In the genomic region with DNA sequence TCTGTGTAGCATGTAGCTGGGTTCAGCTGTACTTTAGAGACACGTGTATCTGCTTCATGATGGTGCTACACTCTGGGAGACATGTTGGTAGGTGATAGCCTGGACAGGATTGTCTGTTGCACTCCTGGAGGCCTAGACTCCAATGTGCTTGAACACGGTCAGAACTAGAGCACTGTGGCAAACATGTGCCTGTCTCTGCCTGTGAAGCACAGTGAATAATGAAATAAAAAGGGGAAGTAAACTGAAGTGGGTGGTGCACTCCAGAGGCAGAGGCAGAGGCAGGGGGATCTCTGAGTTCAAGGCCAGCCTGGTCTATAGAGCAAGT, we compare ENCODE assay signal across 23 mouse cellular contexts. TPM values are rescaled to one million over a fixed set of nuclear protein-coding genes. Genes with fewer than 3 reads are reported as not detected.
DNase-seq lines count a peak whose midpoint lies in the region; ATAC-seq and TF ChIP-seq lines count a peak whose summit lies in the region.
"Had no signal": no experiment of that assay in that cellular context is flagged by ENCODE, and none has a peak within 500 bp of the region (broad histone marks: within the 10 kb centered on the region; RNA-seq: fewer than 3 reads in every experiment).

No protein-coding gene starts in this region.

- H3K4me3 ChIP-seq in embryonic facial prominence, embryonic 14.5 days (ENCODE audit: low read depth, low read length), result no peak overlapping the region
- no peak overlapping the region for H3K4me3 ChIP-seq in embryonic facial prominence, embryonic 10.5 days
- peak overlapping the region; percentile 92; the same call in 1 of the 2 replicates for H3K4me3 ChIP-seq in thymus, adult 2 months (ENCODE audit: control insufficient read depth, insufficient read depth, low read length)
- H3K4me3 ChIP-seq: hindbrain, embryonic 15.5 days; layer of hippocampus, adult 2 months; midbrain, embryonic 12.5 days; neural tube, embryonic 12.5 days had no signal

- H3K4me1 ChIP-seq in embryonic facial prominence, embryonic 14.5 days (ENCODE audit: control insufficient read depth, insufficient read depth, low read length), result no peaks in the 10 kb centered on the region
- no peaks in the 10 kb centered on the region for H3K4me1 ChIP-seq in embryonic facial prominence, embryonic 10.5 days
- peaks cover 9% of the 10 kb centered on the region for H3K4me1 ChIP-seq in thymus, adult 2 months (replicated peaks; ENCODE audit: control insufficient read depth, insufficient read depth, low read length)
- H3K4me1 ChIP-seq: hindbrain, embryonic 15.5 days; liver, embryonic 12.5 days; midbrain, embryonic 12.5 days; neural tube, embryonic 12.5 days had no signal

- H3K27me3 ChIP-seq in embryonic facial prominence, embryonic 14.5 days (replicated peaks; ENCODE audit: control insufficient read depth, insufficient read depth, low read length), result no peaks in the 10 kb centered on the region
- H3K27me3 ChIP-seq in embryonic facial prominence, embryonic 10.5 days (replicated peaks; ENCODE audit: low read depth, poor library complexity, severe bottlenecking), result no peaks in the 10 kb centered on the region
- H3K27me3 ChIP-seq in thymus, adult 2 months (ENCODE audit: control insufficient read depth, insufficient read depth, low read length), result no peaks in the 10 kb centered on the region
- H3K27me3 ChIP-seq: hindbrain, embryonic 15.5 days; liver, embryonic 12.5 days; midbrain, embryonic 12.5 days; neural tube, embryonic 12.5 days had no signal

- ATAC-seq in embryonic facial prominence, embryonic 14.5 days (ENCODE audit: low read depth), result no peak
- peak; percentile 41 for ATAC-seq in megakaryocyte-erythroid progenitor cell, adult 5-6 weeks (replicated peaks; ENCODE audit: low FRiP score, low TSS enrichment, poor library complexity, severe bottlenecking)
- ATAC-seq: liver, embryonic 12.5 days had no signal

- TF ChIP-seq POLR2A in thymus, adult 2 months (IDR thresholded peaks at IDR 0.05; ENCODE audit: control insufficient read depth, extremely low read depth, insufficient read depth, low read length, poor library complexity), result no peak

- no peak overlapping the region for H3K9ac ChIP-seq in embryonic facial prominence, embryonic 14.5 days (ENCODE audit: low read depth, low read length)
- H3K9ac ChIP-seq: hindbrain, embryonic 15.5 days; liver, embryonic 12.5 days; midbrain, embryonic 12.5 days; neural tube, embryonic 12.5 days had no signal

- WGBS in embryonic facial prominence, embryonic 14.5 days, result 75% methylated on average over 2 of the region's 2 CpGs
- 89% methylated on average over 2 of the region's 2 CpGs for WGBS in embryonic facial prominence, embryonic 10.5 days
- WGBS in thymus, adult 2 months, result 17% methylated on average over 2 of the region's 2 CpGs

- intact Hi-C loops in left cerebral cortex, postnatal 36 days (cut with DNase I), result no loop called here

- H3K36me3 ChIP-seq in embryonic facial prominence, embryonic 14.5 days (ENCODE audit: control insufficient read depth, insufficient read depth, low read length), result no peaks in the 10 kb centered on the region
- H3K36me3 ChIP-seq in embryonic facial prominence, embryonic 10.5 days (replicated peaks), result no peaks in the 10 kb centered on the region
- no peaks in the 10 kb centered on the region for H3K36me3 ChIP-seq in thymus, adult 2 months (ENCODE audit: control insufficient read depth, insufficient read depth, low read length)
- H3K36me3 ChIP-seq: hindbrain, embryonic 15.5 days; liver, embryonic 12.5 days; midbrain, embryonic 12.5 days; neural tube, embryonic 12.5 days had no signal

- H3K9me3 ChIP-seq in embryonic facial prominence, embryonic 14.5 days (ENCODE audit: control insufficient read depth, low read length), result no peaks in the 10 kb centered on the region
- H3K9me3 ChIP-seq in embryonic facial prominence, embryonic 10.5 days, result no peaks in the 10 kb centered on the region
- H3K9me3 ChIP-seq: hindbrain, embryonic 15.5 days; liver, embryonic 12.5 days; midbrain, embryonic 12.5 days; neural tube, embryonic 12.5 days had no signal

- no peak for TF ChIP-seq CTCF in thymus, adult 2 months (IDR thresholded peaks at IDR 0.05; ENCODE audit: borderline replicate concordance, control insufficient read depth, extremely low read depth, insufficient read depth, low read length, poor library complexity)

- H3K4me2 ChIP-seq in embryonic facial prominence, embryonic 14.5 days (ENCODE audit: low read depth, low read length), result no peak overlapping the region
- H3K4me2 ChIP-seq: hindbrain, embryonic 15.5 days; midbrain, embryonic 12.5 days; neural tube, embryonic 12.5 days had no signal

- DNase-seq in embryonic facial prominence, embryonic 14.5 days (ENCODE audit: low spot score), result no peak
- DNase-seq in embryonic facial prominence, embryonic 10.5 days (ENCODE audit: low spot score), result no peak
- DNase-seq in thymus, adult 2 months, result no peak
- DNase-seq in thymus, postnatal 25 days, result no peak
- no peak for DNase-seq in frontal cortex, postnatal 14 days (ENCODE audit: low spot score in 2 of 2)
- DNase-seq in left cerebral cortex, postnatal 36 days (ENCODE audit: low spot score in 2 of 2), result no peak
- DNase-seq in kidney, postnatal 36 days, result no peak
- DNase-seq: adrenal gland, postnatal 10 days; cerebellum, adult 9-11 months; spleen, adult 18-20 months; thymus, postnatal 36 days had no signal

- H3K27ac ChIP-seq in embryonic facial prominence, embryonic 14.5 days (replicated peaks; ENCODE audit: low read depth, low read length), result 0 out of 2 replicates have a peak overlapping the region, but pooled peaks have one; percentile 28
- no peak overlapping the region for H3K27ac ChIP-seq in embryonic facial prominence, embryonic 10.5 days (replicated peaks)
- peak overlapping the region; percentile 83 for H3K27ac ChIP-seq in thymus, adult 2 months (ENCODE audit: control insufficient read depth, insufficient read depth, low read length)
- H3K27ac ChIP-seq: hindbrain, embryonic 15.5 days; layer of hippocampus, adult 2 months; liver, embryonic 12.5 days; midbrain, embryonic 12.5 days; neural tube, embryonic 12.5 days had no signal

RNA-seq across cellular contexts. Expression of a gene that starts 0.7 kb away (rescaled TPM):
- 0.08 TPM in 1 of 2 replicates, not detected in the other for polyA plus RNA-seq in embryonic facial prominence, embryonic 14.5 days (2014; fragmentation: Nextera tagmentation; extraction: Ambion mirVana)
- not detected in 2 replicates for polyA plus RNA-seq in embryonic facial prominence, embryonic 10.5 days (2016; fragmentation: Nextera tagmentation; extraction: Ambion mirVana)
- 11.9 and 13.2 TPM in 2 replicates for polyA plus RNA-seq in thymus, adult 2 months (2012; rRNA removed)
- total RNA-seq in megakaryocyte-erythroid progenitor cell, adult 5-6 weeks (2014; fragmentation: Nextera tagmentation), result 15.0 and 18.8 TPM in 2 replicates
- total RNA-seq in megakaryocyte-erythroid progenitor cell, adult 5-6 weeks (2017), result 0.89 and 4.6 TPM in 2 replicates
- not detected for total RNA-seq in left cerebral cortex, postnatal 36 days (2021)
- total RNA-seq: left cerebral cortex, postnatal 14 days had no signal
- polyA plus RNA-seq: hindbrain, embryonic 15.5 days; kidney, embryonic 14.5 days; midbrain, embryonic 12.5 days; neural tube, embryonic 12.5 days had no signal

RNA-seq across cellular contexts. Expression of a gene that starts 22.5 kb away (rescaled TPM):
- 0.39 TPM in 1 of 2 replicates, not detected in the other for polyA plus RNA-seq in embryonic facial prominence, embryonic 14.5 days (2014; fragmentation: Nextera tagmentation; extraction: Ambion mirVana)
- polyA plus RNA-seq in embryonic facial prominence, embryonic 10.5 days (2016; fragmentation: Nextera tagmentation; extraction: Ambion mirVana), result not detected in 2 replicates
- polyA plus RNA-seq in thymus, adult 2 months (2012; rRNA removed), result 0.77 and 0.78 TPM in 2 replicates
- total RNA-seq in megakaryocyte-erythroid progenitor cell, adult 5-6 weeks (2014; fragmentation: Nextera tagmentation), result not detected in 2 replicates
- total RNA-seq in megakaryocyte-erythroid progenitor cell, adult 5-6 weeks (2017), result not detected in 2 replicates
- not detected for total RNA-seq in left cerebral cortex, postnatal 36 days (2021)
- total RNA-seq: adrenal gland, postnatal 10 days; layer of hippocampus, adult 2 months; left cerebral cortex, postnatal 14 days had no signal
- polyA plus RNA-seq: heart, postnatal 0 days; hindbrain, embryonic 15.5 days; kidney, embryonic 14.5 days; liver, embryonic 12.5 days; midbrain, embryonic 12.5 days; neural tube, embryonic 12.5 days had no signal

RNA-seq across cellular contexts. Expression of a gene that starts 23.3 kb away (rescaled TPM):
- polyA plus RNA-seq in embryonic facial prominence, embryonic 14.5 days (2014; fragmentation: Nextera tagmentation; extraction: Ambion mirVana), result not detected in 2 replicates
- not detected in 2 replicates for polyA plus RNA-seq in embryonic facial prominence, embryonic 10.5 days (2016; fragmentation: Nextera tagmentation; extraction: Ambion mirVana)
- not detected in 2 replicates for polyA plus RNA-seq in thymus, adult 2 months (2012; rRNA removed)
- total RNA-seq in megakaryocyte-erythroid progenitor cell, adult 5-6 weeks (2014; fragmentation: Nextera tagmentation), result not detected in 2 replicates
- total RNA-seq in megakaryocyte-erythroid progenitor cell, adult 5-6 weeks (2017), result not detected in 2 replicates
- not detected for total RNA-seq in left cerebral cortex, postnatal 36 days (2021)
- total RNA-seq: adrenal gland, postnatal 10 days; ES-E14; layer of hippocampus, adult 2 months; left cerebral cortex, postnatal 14 days had no signal
- polyA plus RNA-seq: frontal cortex, adult 2 months; gonadal fat pad, adult 2 months; heart, postnatal 0 days; hindbrain, embryonic 15.5 days; kidney, embryonic 14.5 days; liver, embryonic 12.5 days; midbrain, embryonic 12.5 days; neural tube, embryonic 12.5 days had no signal

RNA-seq across cellular contexts. Expression of a gene that starts 29.2 kb away (rescaled TPM):
- polyA plus RNA-seq in embryonic facial prominence, embryonic 14.5 days (2014; fragmentation: Nextera tagmentation; extraction: Ambion mirVana), result 75.2 and 85.1 TPM in 2 replicates
- polyA plus RNA-seq in embryonic facial prominence, embryonic 10.5 days (2016; fragmentation: Nextera tagmentation; extraction: Ambion mirVana), result 130 and 139 TPM in 2 replicates
- polyA plus RNA-seq in thymus, adult 2 months (2012; rRNA removed), result 95.8 and 112 TPM in 2 replicates
- total RNA-seq in megakaryocyte-erythroid progenitor cell, adult 5-6 weeks (2014; fragmentation: Nextera tagmentation), result 23.8 and 49.8 TPM in 2 replicates
- 298 and 374 TPM in 2 replicates for total RNA-seq in megakaryocyte-erythroid progenitor cell, adult 5-6 weeks (2017)
- 10 to 100 TPM; 35.0 to 47.6 TPM for total RNA-seq in left cerebral cortex, postnatal 36 days (2021)

RNA-seq across cellular contexts. Expression of a gene that starts 29.4 kb away (rescaled TPM):
- polyA plus RNA-seq in embryonic facial prominence, embryonic 14.5 days (2014; fragmentation: Nextera tagmentation; extraction: Ambion mirVana), result 57.6 and 59.0 TPM in 2 replicates
- 77.6 and 82.4 TPM in 2 replicates for polyA plus RNA-seq in embryonic facial prominence, embryonic 10.5 days (2016; fragmentation: Nextera tagmentation; extraction: Ambion mirVana)
- 52.1 and 62.5 TPM in 2 replicates for polyA plus RNA-seq in thymus, adult 2 months (2012; rRNA removed)
- total RNA-seq in megakaryocyte-erythroid progenitor cell, adult 5-6 weeks (2014; fragmentation: Nextera tagmentation), result 42.0 and 49.1 TPM in 2 replicates
- total RNA-seq in megakaryocyte-erythroid progenitor cell, adult 5-6 weeks (2017), result 47.2 and 58.1 TPM in 2 replicates
- total RNA-seq in left cerebral cortex, postnatal 36 days (2021), result 10 to 100 TPM; 57.2 to 59.3 TPM

Comparison
In these comparisons a context has a peak if more than half of its experiments do, and no peak if none do; other contexts are left out.
1. RNA of a gene that starts 0.7 kb away (polyA plus RNA-seq): 11.9 to 13.2 TPM in thymus, adult 2 months; 0.08 TPM in embryonic facial prominence, embryonic 14.5 days and not detected in embryonic facial prominence, embryonic 10.5 days; every median in the first group is over 10 times any median in the second.